Mouse (Mus musculus): ENCODE measurements around the gene Tmcc3. TPM values are rescaled to one million over a fixed set of nuclear protein-coding genes. Genes with fewer than 3 reads are reported as not detected.

The Tmcc3 gene
- polyA plus RNA-seq, 1 experiment from 2014 or later: 2.3 TPM

- peaks cover 26% of the 10 kb centered on the region for H3K4me1 ChIP-seq
- no peak overlapping the region for H3K4me3 ChIP-seq
- no peaks in the 10 kb centered on the region for H3K27me3 ChIP-seq (ENCODE audit: poor library complexity, severe bottlenecking)
- 54% methylated on average over 8 of the region's 8 CpGs for WGBS
- H3K9me3 ChIP-seq: no peaks in the 10 kb centered on the region
- H3K27ac ChIP-seq: peak overlapping the region; percentile 48; the same call in 1 of the 2 replicates
- DNase-seq (ENCODE audit: extremely low spot score, low spot score): no peak
- no peaks in the 10 kb centered on the region for H3K36me3 ChIP-seq (replicated peaks)
These were observed 102.3 kb downstream of the Tmcc3 start for GRCm38 (mm10) chr10:94413770-94414651.

GRCm38 (mm10) chr10:94415950-94416844, 104.4 kb downstream of the Tmcc3 start:
- peak; percentile 30 for DNase-seq (ENCODE audit: extremely low spot score, low spot score)
- 61% methylated on average over 22 of the region's 22 CpGs for WGBS
- Histone ChIP-seq H3K27me3 (ENCODE audit: poor library complexity, severe bottlenecking) (no peaks in the 10 kb centered on the region), H3K36me3 (replicated peaks) (no peaks in the 10 kb centered on the region), H3K4me3 (no peak overlapping the region), H3K4me1 (peaks cover 22% of the 10 kb centered on the region), H3K9me3 (no peaks in the 10 kb centered on the region), H3K27ac (peak overlapping the region; percentile 79)

GRCm38 (mm10) chr10:94417643-94418042, 105.9 kb downstream of the Tmcc3 start:
- no peaks in the 10 kb centered on the region for H3K27me3 ChIP-seq (ENCODE audit: poor library complexity, severe bottlenecking)
- H3K9me3 ChIP-seq: no peaks in the 10 kb centered on the region
- H3K27ac ChIP-seq: no peak overlapping the region
- H3K36me3 ChIP-seq (replicated peaks): no peaks in the 10 kb centered on the region
- WGBS: 97% methylated on average over 4 of the region's 4 CpGs
- no peak overlapping the region for H3K4me3 ChIP-seq
- peaks cover 22% of the 10 kb centered on the region for H3K4me1 ChIP-seq
- no peak for DNase-seq (ENCODE audit: extremely low spot score, low spot score)

- peaks cover 11% of the 10 kb centered on the region for H3K4me1 ChIP-seq
- H3K4me3 ChIP-seq: no peak overlapping the region
- DNase-seq (ENCODE audit: extremely low spot score, low spot score): no peak
- no peaks in the 10 kb centered on the region for H3K27me3 ChIP-seq (ENCODE audit: poor library complexity, severe bottlenecking)
- 68% methylated on average over 12 of the region's 12 CpGs for WGBS
- peak overlapping the region; percentile 25; the same call in 1 of the 2 replicates for H3K27ac ChIP-seq
- H3K9me3 ChIP-seq: no peaks in the 10 kb centered on the region
- no peaks in the 10 kb centered on the region for H3K36me3 ChIP-seq (replicated peaks)
These were observed 114.5 kb downstream of the Tmcc3 start for GRCm38 (mm10) chr10:94426000-94426920.

- Histone ChIP-seq H3K36me3 (replicated peaks) (no peaks in the 10 kb centered on the region), H3K4me1 (peaks cover 11% of the 10 kb centered on the region), H3K9me3 (no peaks in the 10 kb centered on the region), H3K4me3 (no peak overlapping the region), H3K27ac (no peak overlapping the region), H3K27me3 (ENCODE audit: poor library complexity, severe bottlenecking) (no peaks in the 10 kb centered on the region)
- 95% methylated on average over 15 of the region's 15 CpGs for WGBS
- no peak for DNase-seq (ENCODE audit: extremely low spot score, low spot score)
These were observed 115.1 kb downstream of the Tmcc3 start for GRCm38 (mm10) chr10:94426921-94427270.

- no peak for DNase-seq (ENCODE audit: extremely low spot score, low spot score)
- Histone ChIP-seq H3K27ac (no peak overlapping the region), H3K4me1 (peaks cover 18% of the 10 kb centered on the region), H3K27me3 (ENCODE audit: poor library complexity, severe bottlenecking) (no peaks in the 10 kb centered on the region), H3K9me3 (no peaks in the 10 kb centered on the region), H3K36me3 (replicated peaks) (no peaks in the 10 kb centered on the region), H3K4me3 (no peak overlapping the region)
- 88% methylated on average over 12 of the region's 12 CpGs for WGBS
These were observed 116.6 kb downstream of the Tmcc3 start for GRCm38 (mm10) chr10:94428186-94428942.

- no peak for DNase-seq (ENCODE audit: extremely low spot score, low spot score)
- no peak overlapping the region for H3K4me3 ChIP-seq
- no peak overlapping the region for H3K27ac ChIP-seq
- 80% methylated on average over 6 of the region's 6 CpGs for WGBS
- no peaks in the 10 kb centered on the region for H3K36me3 ChIP-seq (replicated peaks)
- peaks cover 15% of the 10 kb centered on the region for H3K4me1 ChIP-seq
- no peaks in the 10 kb centered on the region for H3K9me3 ChIP-seq
- H3K27me3 ChIP-seq (ENCODE audit: poor library complexity, severe bottlenecking): no peaks in the 10 kb centered on the region
These were observed 118.8 kb downstream of the Tmcc3 start for GRCm38 (mm10) chr10:94430566-94430965.

- Histone ChIP-seq H3K4me3 (no peak overlapping the region), H3K9me3 (no peaks in the 10 kb centered on the region), H3K36me3 (replicated peaks) (no peaks in the 10 kb centered on the region), H3K4me1 (peaks cover 9% of the 10 kb centered on the region; the same call in 1 of the 2 replicates), H3K27ac (no peak overlapping the region), H3K27me3 (ENCODE audit: poor library complexity, severe bottlenecking) (no peaks in the 10 kb centered on the region)
- WGBS: 79% methylated on average over 5 of the region's 5 CpGs
- DNase-seq (ENCODE audit: extremely low spot score, low spot score): no peak
These were observed 121.2 kb downstream of the Tmcc3 start for GRCm38 (mm10) chr10:94432933-94433332.

- Histone ChIP-seq H3K36me3 (replicated peaks) (no peaks in the 10 kb centered on the region), H3K4me1 (peaks cover 9% of the 10 kb centered on the region; the same call in 1 of the 2 replicates), H3K27me3 (ENCODE audit: poor library complexity, severe bottlenecking) (no peaks in the 10 kb centered on the region), H3K27ac (no peak overlapping the region), H3K9me3 (no peaks in the 10 kb centered on the region), H3K4me3 (no peak overlapping the region)
- 37% methylated on average over 7 of the region's 7 CpGs for WGBS
- DNase-seq (ENCODE audit: extremely low spot score, low spot score): no peak
These were observed 122.2 kb downstream of the Tmcc3 start for GRCm38 (mm10) chr10:94433901-94434300.

GRCm38 (mm10) chr10:94442725-94443124, 131.0 kb downstream of the Tmcc3 start:
- Histone ChIP-seq H3K9me3 (no peaks in the 10 kb centered on the region), H3K27ac (no peak overlapping the region), H3K4me3 (no peak overlapping the region), H3K27me3 (ENCODE audit: poor library complexity, severe bottlenecking) (no peaks in the 10 kb centered on the region), H3K4me1 (0 out of 2 replicates have a peak, but pooled peaks cover 6% of the 10 kb centered on the region), H3K36me3 (replicated peaks) (no peaks in the 10 kb centered on the region)
- no peak for DNase-seq (ENCODE audit: extremely low spot score, low spot score)
- 79% methylated on average over 7 of the region's 7 CpGs for WGBS

- no peaks in the 10 kb centered on the region for H3K9me3 ChIP-seq
- no peaks in the 10 kb centered on the region for H3K36me3 ChIP-seq (replicated peaks)
- H3K27ac ChIP-seq: no peak overlapping the region
- 89% methylated on average over 4 of the region's 4 CpGs for WGBS
- 0 out of 2 replicates have a peak, but pooled peaks cover 6% of the 10 kb centered on the region for H3K4me1 ChIP-seq
- H3K4me3 ChIP-seq: no peak overlapping the region
- DNase-seq (ENCODE audit: extremely low spot score, low spot score): no peak
- no peaks in the 10 kb centered on the region for H3K27me3 ChIP-seq (ENCODE audit: poor library complexity, severe bottlenecking)
These were observed 131.7 kb downstream of the Tmcc3 start for GRCm38 (mm10) chr10:94443453-94443852.
